Mouse (Mus musculus) liver, adult 2 months (tissue): Measurements from ENCODE around the gene Spon1.

Source experiments
- CTCF ChIP-seq: fragments of 200-500 bp; IDR thresholded peaks from 2 replicates; pipeline ENCODE4 v1.5.1; 2011; ENCODE audit warnings: low read depth, low read length, control low read depth
- POLR2A ChIP-seq: fragments of 200-500 bp; IDR thresholded peaks from 2 replicates; pipeline ENCODE4 v1.6.1; 2011; ENCODE audit warnings: low read length, control low read depth; ENCODE audit not compliant: insufficient read depth; ENCODE audit errors: extremely low read depth

- TF ChIP-seq CTCF (no peak), POLR2A (no peak)
Measured at GRCm38 (mm10) chr7:113986406-113987134, 220.8 kb downstream of the Spon1 start.
